Mouse (Mus musculus) hindbrain, postnatal 0 days (tissue): ENCODE results near the gene C2cd4d. TPM values are rescaled to one million over a fixed set of nuclear protein-coding genes. Genes with fewer than 3 reads are reported as not detected.

Experiments used
- ATAC-seq: fragments of 200-750 bp; cut with Nextera tagmentation; 2 replicates; pipeline ENCODE4 v1.8.0; 2017; ENCODE audit warnings: mild to moderate bottlenecking, moderate TSS enrichment, moderate library complexity
- DNase-seq: peaks from one replicate; pipeline ENCODE4 v3.0.0-alpha.2; 2015; ENCODE audit warnings: low spot score
- H3K27ac ChIP-seq: fragments of 300-500 bp; sonication (generic); 2 replicates; pipeline ENCODE4 v1.5.1; 2014; ENCODE audit warnings: mild to moderate bottlenecking
- H3K27me3 ChIP-seq: fragments of 300-500 bp; sonication (generic); 2 replicates; pipeline ENCODE4 v1.6.1; 2014; ENCODE audit warnings: low read length, mixed read lengths; ENCODE audit not compliant: insufficient read depth
- H3K36me3 ChIP-seq: fragments of 300-500 bp; sonication (generic); 2 replicates; pipeline ENCODE4 v1.6.1; 2014; ENCODE audit warnings: low read length, mixed read lengths; ENCODE audit not compliant: insufficient read depth
- H3K4me1 ChIP-seq: fragments of 300-500 bp; sonication (generic); 2 replicates; pipeline ENCODE4 v1.6.1; 2014; ENCODE audit warnings: antibody characterized with exemption, low read length, mixed read lengths; ENCODE audit not compliant: insufficient read depth
- H3K4me2 ChIP-seq: fragments of 300-500 bp; sonication (generic); 2 replicates; pipeline ENCODE4 v1.6.1; 2014; ENCODE audit warnings: low read depth, mild to moderate bottlenecking, low read length, moderate library complexity, mixed read lengths
- H3K4me3 ChIP-seq: fragments of 300-500 bp; sonication (generic); 2 replicates; pipeline ENCODE4 v1.5.1; 2014; ENCODE audit warnings: low read length
- H3K9ac ChIP-seq: fragments of 300-500 bp; sonication (generic); replicated peaks from 2 replicates; pipeline ENCODE4 v1.6.1; 2014; ENCODE audit warnings: mild to moderate bottlenecking, low read length, moderate library complexity, mixed read lengths
- H3K9me3 ChIP-seq: fragments of 300-500 bp; sonication (generic); 2 replicates; pipeline ENCODE4 v1.6.1; 2016; ENCODE audit warnings: low read length, mixed read lengths
- CTCF ChIP-seq: IDR thresholded peaks from 2 replicates; pipeline ENCODE4 v1.5.1; 2016; ENCODE audit warnings: antibody characterized with exemption, control low read depth, low read depth
- WGBS: fragments of 180-500 bp; shearing (Covaris S2); extraction: QIAGEN DNeasy Blood & Tissue Kit; methylation state at CpG from one replicate; pipeline ENCODE4 v1.1.7; 2014; 5-methylcytosine and 5-hydroxymethylcytosine counted together
- polyA plus RNA-seq: library from polyadenylated mRNA; unstranded; fragments of >200 nt; fragmentation: Nextera tagmentation; extraction: Ambion mirVana; gene quantifications from 2 replicates; pipeline ENCODE4 v1.2.1, GENCODE M21; 2015
- total RNA-seq: library from RNA; depleted of rRNA; stranded (reverse); fragments of >200 nt; gene quantifications from 2 replicates; pipeline ENCODE4 v1.2.3, GENCODE M21; 2014

The C2cd4d gene
- total and polyA plus RNA-seq, 2 experiments from 2014 or later = 1.3 to 1.8 TPM

GRCm38 (mm10) chr3:94383476-94383875, 21.2 kb downstream of the C2cd4d start:
- H3K4me3 ChIP-seq = no peak overlapping the region
- H3K4me2 ChIP-seq = no peak overlapping the region
- TF ChIP-seq CTCF = no peak
- 46% methylated on average over 3 of the region's 3 CpGs for WGBS
- no peaks in the 10 kb centered on the region for H3K36me3 ChIP-seq
- no peaks in the 10 kb centered on the region for H3K9me3 ChIP-seq
- H3K27me3 ChIP-seq = no peaks in the 10 kb centered on the region
- no peaks in the 10 kb centered on the region for H3K4me1 ChIP-seq
- ATAC-seq = no peak
- H3K9ac ChIP-seq = no peak overlapping the region
- H3K27ac ChIP-seq = no peak overlapping the region
- DNase-seq = no peak

GRCm38 (mm10) chr3:94386671-94387070, 24.4 kb downstream of the C2cd4d start:
- no peak overlapping the region for H3K4me2 ChIP-seq
- no peaks in the 10 kb centered on the region for H3K36me3 ChIP-seq
- H3K9me3 ChIP-seq = no peaks in the 10 kb centered on the region
- H3K27ac ChIP-seq = no peak overlapping the region
- 74% methylated on average over 4 of the region's 4 CpGs for WGBS
- TF ChIP-seq CTCF = no peak
- no peaks in the 10 kb centered on the region for H3K4me1 ChIP-seq
- H3K27me3 ChIP-seq = no peaks in the 10 kb centered on the region
- no peak overlapping the region for H3K4me3 ChIP-seq
- no peak overlapping the region for H3K9ac ChIP-seq
- ATAC-seq (no peak), DNase-seq (no peak)

DNA sequence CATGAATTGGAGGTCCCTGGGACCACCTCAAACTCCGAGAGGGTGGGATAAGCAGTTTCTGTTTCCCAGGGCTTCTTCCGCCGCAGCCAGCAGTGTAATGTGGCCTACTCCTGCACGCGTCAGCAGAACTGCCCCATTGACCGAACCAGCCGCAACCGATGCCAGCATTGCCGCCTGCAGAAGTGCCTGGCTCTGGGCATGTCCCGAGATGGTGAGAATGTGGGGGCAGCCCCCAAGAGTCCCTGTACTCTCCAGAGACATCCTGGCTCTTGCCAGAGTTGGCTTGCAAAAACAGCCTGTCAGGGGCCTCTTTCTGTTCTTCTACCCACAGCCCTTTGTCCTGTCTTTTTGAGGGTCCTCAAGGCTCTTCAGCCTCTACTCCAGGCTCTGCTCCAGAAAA, 25.2 kb downstream of the C2cd4d start:
- no peaks in the 10 kb centered on the region for H3K36me3 ChIP-seq
- H3K9ac ChIP-seq = no peak overlapping the region
- H3K27ac ChIP-seq = no peak overlapping the region
- 89% methylated on average over 10 of the region's 10 CpGs for WGBS
- no peaks in the 10 kb centered on the region for H3K9me3 ChIP-seq
- no peak for ATAC-seq
- H3K27me3 ChIP-seq = no peaks in the 10 kb centered on the region
- H3K4me3 ChIP-seq = no peak overlapping the region
- no peak for DNase-seq
- H3K4me1 ChIP-seq = no peaks in the 10 kb centered on the region
- H3K4me2 ChIP-seq = no peak overlapping the region
- no peak for TF ChIP-seq CTCF

GRCm38 (mm10) chr3:94388047-94388446, 25.8 kb downstream of the C2cd4d start:
- H3K27me3 ChIP-seq = no peaks in the 10 kb centered on the region
- no peak overlapping the region for H3K4me2 ChIP-seq
- no peaks in the 10 kb centered on the region for H3K36me3 ChIP-seq
- ATAC-seq (no peak), DNase-seq (no peak)
- H3K9ac ChIP-seq = no peak overlapping the region
- H3K4me3 ChIP-seq = no peak overlapping the region
- no peak for TF ChIP-seq CTCF
- no peak overlapping the region for H3K27ac ChIP-seq
- WGBS = 84% methylated on average over 5 of the region's 5 CpGs
- no peaks in the 10 kb centered on the region for H3K4me1 ChIP-seq
- no peaks in the 10 kb centered on the region for H3K9me3 ChIP-seq

DNA sequence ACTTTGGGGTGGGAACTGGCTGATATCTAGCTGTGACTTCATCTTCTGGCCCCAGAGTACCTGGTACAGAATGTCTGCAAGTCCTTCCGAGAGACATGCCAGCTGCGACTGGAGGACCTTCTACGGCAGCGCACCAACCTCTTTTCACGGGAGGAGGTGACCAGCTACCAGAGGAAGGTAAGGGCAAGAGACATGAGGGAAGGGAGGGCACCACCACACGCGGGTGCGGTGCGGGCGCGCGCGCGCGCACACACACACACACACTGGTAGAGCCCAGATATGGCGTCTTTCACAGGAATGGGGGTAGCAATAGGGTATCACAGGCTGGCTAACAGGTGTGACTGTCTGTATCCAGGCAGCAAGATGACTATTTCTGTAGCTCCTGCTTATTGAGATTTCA, 27.2 kb downstream of the C2cd4d start:
- no peaks in the 10 kb centered on the region for H3K36me3 ChIP-seq
- H3K9me3 ChIP-seq = no peaks in the 10 kb centered on the region
- no peaks in the 10 kb centered on the region for H3K4me1 ChIP-seq
- H3K9ac ChIP-seq = no peak overlapping the region
- DNase-seq (no peak), ATAC-seq (no peak)
- TF ChIP-seq CTCF = no peak
- H3K4me2 ChIP-seq = no peak overlapping the region
- no peaks in the 10 kb centered on the region for H3K27me3 ChIP-seq
- H3K27ac ChIP-seq = no peak overlapping the region
- H3K4me3 ChIP-seq = no peak overlapping the region
- WGBS = 97% methylated on average over 16 of the region's 16 CpGs

DNA sequence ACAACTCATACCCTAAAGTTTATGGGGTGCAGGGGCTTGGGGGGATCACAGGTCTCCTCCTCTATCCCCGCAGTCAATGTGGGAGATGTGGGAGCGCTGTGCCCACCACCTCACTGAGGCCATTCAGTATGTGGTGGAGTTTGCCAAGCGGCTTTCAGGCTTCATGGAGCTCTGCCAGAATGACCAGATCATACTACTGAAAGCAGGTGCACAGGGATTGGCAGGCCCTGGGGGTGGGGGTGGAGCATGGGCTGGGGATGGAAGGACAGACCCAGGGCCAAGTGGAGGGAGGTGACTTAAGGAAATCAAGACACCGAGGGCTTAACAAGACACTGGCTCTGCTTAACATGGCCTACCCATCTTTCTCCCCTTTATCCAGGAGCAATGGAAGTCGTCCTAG, 28.8 kb downstream of the C2cd4d start:
- no peak overlapping the region for H3K4me2 ChIP-seq
- no peak overlapping the region for H3K9ac ChIP-seq
- no peaks in the 10 kb centered on the region for H3K4me1 ChIP-seq
- DNase-seq (peak; percentile 58), ATAC-seq (0 out of 2 replicates have a peak, but pooled peaks have one; percentile 5)
- H3K27ac ChIP-seq = no peak overlapping the region
- no peaks in the 10 kb centered on the region for H3K36me3 ChIP-seq
- H3K27me3 ChIP-seq = no peaks in the 10 kb centered on the region
- H3K4me3 ChIP-seq = no peak overlapping the region
- WGBS = 58% methylated on average over 5 of the region's 5 CpGs
- no peaks in the 10 kb centered on the region for H3K9me3 ChIP-seq
- TF ChIP-seq CTCF = no peak

GRCm38 (mm10) chr3:94392128-94392527, 29.9 kb downstream of the C2cd4d start:
- ATAC-seq (no peak), DNase-seq (no peak)
- no peak overlapping the region for H3K9ac ChIP-seq
- H3K4me2 ChIP-seq = no peak overlapping the region
- H3K4me1 ChIP-seq = no peaks in the 10 kb centered on the region
- no peaks in the 10 kb centered on the region for H3K36me3 ChIP-seq
- 89% methylated on average over 2 of the region's 2 CpGs for WGBS
- H3K9me3 ChIP-seq = no peaks in the 10 kb centered on the region
- H3K4me3 ChIP-seq = no peak overlapping the region
- H3K27ac ChIP-seq = no peak overlapping the region
- TF ChIP-seq CTCF = no peak
- no peaks in the 10 kb centered on the region for H3K27me3 ChIP-seq
